Mouse (Mus musculus) B cell, adult 2 months (primary cell): ENCODE results near the gene Isg15.

Source experiments
- DNase-seq, 2 experiments: peaks; one replicate each; pipeline ENCODE4 v3.0.0; 2022

Gene Isg15

DNA sequence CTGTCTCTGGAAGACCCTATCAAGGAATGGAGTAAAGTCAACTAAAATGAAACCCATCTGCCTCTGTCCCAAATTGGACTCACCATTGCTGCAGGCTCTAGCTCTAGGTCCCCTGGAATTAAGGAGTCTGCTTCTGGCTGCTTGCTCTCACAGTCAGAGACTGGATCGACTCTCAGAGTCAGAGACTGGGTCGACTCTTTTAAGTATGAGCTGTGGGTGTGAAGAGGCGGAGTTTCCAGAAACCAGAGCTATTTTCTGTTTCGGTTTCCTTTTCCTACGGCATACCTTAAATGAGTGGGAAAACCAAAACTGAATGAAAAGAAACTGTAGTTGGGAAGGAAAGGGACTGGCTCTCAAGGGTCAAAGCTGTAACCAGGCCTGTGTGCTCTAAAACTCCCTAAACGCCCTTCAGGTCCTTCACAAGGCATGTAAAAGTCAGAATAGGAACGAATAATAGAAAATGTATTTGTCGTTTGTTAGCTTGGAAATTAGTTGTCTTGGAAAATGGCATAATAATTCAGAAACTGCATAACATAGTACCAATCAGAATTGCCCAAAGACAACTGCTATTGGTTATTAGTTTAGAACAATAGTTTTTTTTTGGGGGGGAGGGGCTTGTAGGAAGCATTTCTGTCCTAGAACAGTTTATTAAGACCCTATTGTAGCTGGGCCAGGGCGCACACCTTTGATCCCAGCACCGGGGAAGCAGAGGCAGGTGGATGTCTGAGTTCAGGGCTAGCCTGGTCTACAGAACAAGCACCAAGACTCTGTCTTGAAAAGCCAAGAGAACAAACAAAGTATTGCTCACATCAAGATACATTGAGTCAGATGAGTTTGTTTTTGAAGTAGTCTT, at the start of gene Isg15:
Isg15 (minus strand) TSS at position 196 of the 853 bp plus-strand sequence.
- peak in 1 of 2 experiments; percentile 19 for DNase-seq

DNA sequence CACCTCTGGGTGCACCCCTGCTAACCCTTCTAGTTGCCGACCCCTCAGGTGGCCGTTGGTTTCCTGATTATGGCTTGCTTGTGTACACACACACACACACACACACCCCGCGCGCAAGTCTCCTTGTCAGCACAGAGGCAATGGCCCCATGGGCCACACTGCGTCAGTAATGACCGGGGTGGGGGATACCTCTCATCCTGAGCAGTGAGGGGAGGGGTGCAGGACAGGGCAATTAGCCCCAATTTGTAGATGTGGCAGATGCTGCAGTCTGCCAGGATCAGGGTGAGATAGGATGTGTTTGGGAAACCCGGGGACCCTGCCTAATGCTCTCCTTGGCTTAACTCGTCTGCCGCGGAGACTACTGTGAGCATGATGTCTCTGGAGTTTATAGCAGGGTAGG, 48.9 kb upstream of the Isg15 start:
- no peak for DNase-seq

DNA sequence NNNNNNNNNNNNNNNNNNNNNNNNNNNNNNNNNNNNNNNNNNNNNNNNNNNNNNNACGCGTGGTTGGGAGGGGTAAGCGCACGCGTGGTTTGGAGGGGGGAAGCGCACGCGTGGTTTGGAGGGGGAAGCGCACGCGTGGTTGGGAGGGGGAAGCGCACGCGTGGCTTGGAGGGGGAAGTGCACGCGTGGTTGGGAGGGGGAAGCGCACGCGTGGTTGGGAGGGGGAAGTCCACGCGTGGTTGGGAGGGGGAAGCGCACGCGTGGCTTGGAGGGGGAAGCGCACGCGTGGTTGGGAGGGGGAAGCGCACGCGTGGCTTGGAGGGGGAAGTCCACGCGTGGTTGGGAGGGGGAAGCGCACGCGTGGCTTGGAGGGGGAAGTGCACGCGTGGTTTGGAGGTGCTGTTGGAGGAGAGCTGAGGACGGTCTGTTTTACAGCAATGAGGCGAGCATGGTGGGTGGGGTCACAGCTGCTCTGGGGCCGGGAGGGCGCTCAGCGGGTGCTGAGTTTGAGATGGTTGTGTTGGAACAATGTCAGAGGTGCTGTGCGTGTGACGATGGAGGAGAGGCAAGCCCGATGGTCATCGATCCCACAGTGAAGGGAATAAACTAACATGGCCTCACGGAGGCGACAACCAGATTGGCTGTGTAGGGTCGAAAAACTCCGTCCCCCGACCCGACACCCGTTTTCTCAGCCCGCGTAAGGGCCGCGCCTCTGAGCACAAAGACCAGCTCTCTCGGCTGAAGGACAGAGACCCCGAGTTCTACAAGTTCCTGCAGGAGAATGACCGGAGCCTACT, 36.2 kb upstream of the Isg15 start:
- DNase-seq, result peak; percentile 28 to 39

GRCm38 (mm10) chr4:156235808-156236533, 35.4 kb upstream of the Isg15 start, which contains the start of gene Noc2l:
Gene Noc2l, plus strand, starts transcription at chr4:156236010.
- peak; percentile 93 to 94 for DNase-seq

DNA sequence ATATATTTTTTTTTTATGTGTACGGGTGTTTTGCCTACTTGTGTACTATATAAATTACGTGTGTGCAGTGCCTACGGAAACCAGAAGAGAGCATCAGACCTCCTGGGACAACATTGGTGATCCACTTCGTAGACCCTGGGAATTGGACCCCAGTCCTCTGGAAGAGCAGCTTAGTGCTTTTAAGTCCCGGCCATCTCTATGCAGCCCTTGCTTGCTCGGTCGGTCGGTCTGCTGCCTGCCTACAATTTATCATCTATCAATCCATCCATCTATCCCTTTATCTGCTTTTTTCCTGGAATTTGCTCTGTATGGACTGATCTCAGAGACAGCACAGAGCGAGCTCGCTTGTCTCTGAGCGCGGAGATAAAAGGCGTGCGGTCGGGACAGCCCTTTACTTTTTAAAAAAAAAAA, 34.7 kb upstream of the Isg15 start:
- no peak for DNase-seq

DNA sequence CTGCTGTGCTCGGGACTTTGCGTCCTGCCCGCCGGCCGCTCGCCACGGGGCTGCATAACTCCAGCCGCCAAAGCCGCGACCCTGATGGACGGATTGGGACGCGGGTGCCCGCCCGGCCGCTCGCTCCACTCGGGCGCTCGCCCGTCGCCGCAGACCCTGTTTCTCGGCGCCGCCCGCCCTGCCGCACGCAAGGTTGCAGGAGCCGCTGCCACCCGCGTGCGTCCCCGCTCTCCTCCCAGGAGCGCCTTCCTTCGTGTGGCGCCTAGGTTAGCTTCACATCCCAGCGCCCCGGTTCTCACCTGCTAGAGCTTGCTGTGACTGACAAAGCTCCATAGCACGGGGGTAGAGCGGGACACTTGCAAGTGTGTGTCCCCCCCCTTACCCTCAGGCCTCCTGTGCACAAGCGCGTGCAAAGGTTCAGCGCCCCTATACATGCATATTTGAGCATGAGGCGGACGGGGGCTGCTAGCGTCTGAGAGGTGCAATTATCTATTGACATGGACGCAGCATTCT, 34.1 kb upstream of the Isg15 start, which contains the start of gene Plekhn1:
Plekhn1 (minus strand) TSS at position 157 of the 513 bp plus-strand sequence.
- peak; percentile 77 for DNase-seq

- DNase-seq, result peak in 1 of 2 experiments; percentile 7
These were observed 33.4 kb upstream of the Isg15 start for GRCm38 (mm10) chr4:156234021-156234501.

DNA sequence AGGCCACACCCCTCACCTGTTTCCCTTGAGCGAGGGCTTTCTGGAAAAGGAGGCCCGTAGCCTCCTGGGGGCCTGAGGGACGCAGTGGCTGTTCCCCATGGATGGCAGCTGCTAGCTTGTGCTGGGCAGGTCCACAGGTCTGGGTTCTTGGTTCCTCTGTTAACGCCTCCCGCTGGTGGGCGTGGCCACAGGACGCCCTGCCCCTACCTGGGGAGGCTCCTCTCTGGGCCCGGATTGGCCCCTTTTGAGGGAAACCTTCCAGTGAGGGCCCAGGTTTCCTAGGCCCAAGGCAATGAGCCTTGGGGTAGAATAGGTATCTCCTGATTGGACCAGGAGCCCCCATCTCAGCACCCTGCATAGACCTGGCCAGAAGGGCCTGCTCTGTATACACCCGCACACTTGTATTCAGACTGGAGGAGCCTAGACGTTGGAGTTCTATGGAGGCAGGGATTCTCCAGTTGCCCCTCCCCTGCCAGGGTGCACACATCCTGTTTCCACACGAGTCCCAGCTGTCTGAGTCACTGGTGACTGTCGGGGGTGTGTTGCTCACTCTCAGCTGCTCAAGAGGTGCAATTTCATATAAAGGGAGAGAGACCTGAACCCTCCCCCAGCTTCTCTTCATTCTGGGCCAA, 27.9 kb upstream of the Isg15 start:
- DNase-seq, result no peak

DNA sequence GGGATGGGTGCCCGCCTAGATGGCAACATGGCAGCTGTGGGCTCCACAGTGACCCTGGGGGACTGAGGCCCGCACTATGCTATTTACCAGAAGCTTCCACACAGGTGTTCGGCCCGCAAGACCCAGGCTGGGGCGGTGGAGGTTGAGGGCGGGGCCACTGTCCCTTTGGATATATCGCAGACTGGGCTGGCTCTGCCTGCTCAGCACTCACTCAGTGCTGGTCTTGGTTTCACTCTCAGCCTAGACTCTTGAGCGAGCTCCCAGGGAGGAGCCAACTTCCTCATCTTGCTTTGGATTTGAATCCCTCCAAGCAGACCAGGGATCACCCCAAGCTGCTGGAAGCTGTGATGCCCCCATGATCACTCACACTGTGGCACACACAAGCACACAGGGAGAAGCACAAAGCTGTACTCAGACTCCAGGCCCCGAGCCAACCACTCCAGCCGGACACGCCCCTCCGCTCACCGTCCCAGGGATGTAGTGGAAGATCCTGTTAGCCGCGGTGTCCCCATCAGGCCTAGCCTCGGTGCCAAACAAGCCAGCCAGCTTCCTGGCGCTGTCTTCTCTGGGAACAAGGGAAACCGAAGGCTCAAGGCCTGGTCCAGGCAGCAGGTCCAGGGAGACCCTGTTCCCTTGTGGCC, 27.3 kb upstream of the Isg15 start:
- no peak for DNase-seq

GRCm38 (mm10) chr4:156224276-156224675, 23.7 kb upstream of the Isg15 start:
- DNase-seq, result no peak

GRCm38 (mm10) chr4:156219936-156220335, 19.3 kb upstream of the Isg15 start:
- DNase-seq, result no peak

DNA sequence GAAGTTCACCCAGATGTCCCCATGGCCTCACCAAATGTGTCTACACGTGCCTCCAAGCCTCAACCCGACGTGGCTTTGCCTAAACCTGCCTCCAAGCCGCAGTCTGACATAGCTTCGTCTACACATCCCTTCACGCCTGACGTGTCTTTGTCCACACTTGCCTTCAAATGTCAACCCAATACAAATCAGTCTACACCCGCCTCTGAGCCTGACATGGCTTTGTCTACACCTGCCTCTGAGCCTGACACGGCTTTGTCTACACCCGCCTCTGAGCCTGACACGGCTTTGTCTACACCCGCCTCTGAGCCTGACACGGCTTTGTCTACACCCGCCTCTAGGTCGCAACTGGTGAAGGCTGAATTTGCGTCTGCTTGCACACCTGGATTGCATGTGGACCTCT, 17.2 kb upstream of the Isg15 start:
- DNase-seq, result no peak

DNA sequence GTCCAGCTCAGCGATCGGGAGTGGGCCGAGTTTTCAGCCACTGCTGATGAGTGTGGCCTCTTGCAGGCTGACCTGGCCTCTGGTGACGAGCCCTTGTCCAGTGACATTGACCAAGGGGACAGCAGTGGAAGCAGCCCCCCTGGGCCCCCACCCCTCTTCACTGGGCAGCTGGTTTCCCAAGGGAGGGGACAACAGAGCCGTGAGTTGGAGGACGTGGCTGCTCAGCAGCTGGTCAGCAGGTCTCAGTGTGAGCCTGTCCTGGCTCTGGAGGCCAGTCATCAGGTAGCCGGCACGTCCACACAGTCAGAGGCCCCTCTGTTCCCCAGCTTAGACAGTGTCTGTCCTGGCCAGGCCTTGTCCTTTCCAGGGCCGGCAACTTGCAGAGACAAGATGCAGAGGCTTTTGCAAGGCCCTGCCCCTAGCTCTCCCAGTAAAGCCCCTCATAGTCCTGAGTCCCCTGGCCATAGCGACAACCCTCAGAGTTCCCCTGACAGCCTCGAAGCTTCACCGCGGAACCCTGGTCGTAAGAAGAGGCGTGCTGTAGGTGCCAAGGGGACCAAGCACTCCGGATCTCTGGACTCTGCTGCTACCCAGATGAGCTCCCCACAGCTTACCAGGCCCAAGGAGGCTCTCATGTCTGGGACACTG, 16.5 kb upstream of the Isg15 start:
- DNase-seq, result no peak

GRCm38 (mm10) chr4:156216196-156216595, 15.6 kb upstream of the Isg15 start:
- no peak for DNase-seq

DNA sequence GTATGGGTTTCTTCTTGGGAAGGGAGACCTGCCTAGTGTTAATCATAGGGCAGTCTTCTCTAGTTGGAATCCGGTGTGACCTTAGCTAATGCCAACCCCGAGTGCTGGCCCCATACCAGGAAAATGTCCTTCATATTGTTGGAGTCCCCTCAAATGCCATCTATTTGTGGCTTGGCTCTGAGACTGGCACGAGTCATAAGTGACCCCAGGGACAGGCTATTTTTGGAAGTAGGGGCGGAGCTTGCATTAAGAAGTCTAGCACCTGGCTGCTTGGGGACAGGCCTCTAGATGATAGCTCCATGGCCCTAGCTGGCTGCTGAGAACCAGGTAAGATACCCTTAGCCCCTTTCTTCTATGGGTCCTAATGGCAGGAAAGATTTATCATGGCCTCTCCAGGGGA, 15.0 kb upstream of the Isg15 start, which contains the start of gene Perm1:
Perm1 (plus strand) TSS at position 220 of the 400 bp plus-strand sequence.
- no peak for DNase-seq

DNA sequence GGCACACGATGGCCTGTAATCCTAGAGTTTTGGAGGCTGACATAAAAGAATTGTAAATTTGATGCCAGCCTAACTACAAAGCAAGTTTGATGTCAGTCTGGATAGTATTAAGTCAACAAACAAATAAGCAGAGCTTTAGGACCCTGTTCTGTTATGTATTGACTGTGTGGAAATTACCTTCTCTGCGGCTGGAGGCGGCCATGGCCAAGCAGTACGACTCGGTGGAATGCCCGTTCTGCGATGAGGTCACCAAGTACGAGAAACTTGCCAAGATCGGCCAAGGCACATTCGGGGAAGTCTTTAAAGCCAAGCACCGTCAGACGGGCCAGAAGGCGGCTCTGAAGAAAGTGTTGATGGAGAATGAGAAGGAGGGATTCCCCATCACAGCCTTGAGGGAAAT, 12.5 kb upstream of the Isg15 start:
- DNase-seq, result no peak

DNA sequence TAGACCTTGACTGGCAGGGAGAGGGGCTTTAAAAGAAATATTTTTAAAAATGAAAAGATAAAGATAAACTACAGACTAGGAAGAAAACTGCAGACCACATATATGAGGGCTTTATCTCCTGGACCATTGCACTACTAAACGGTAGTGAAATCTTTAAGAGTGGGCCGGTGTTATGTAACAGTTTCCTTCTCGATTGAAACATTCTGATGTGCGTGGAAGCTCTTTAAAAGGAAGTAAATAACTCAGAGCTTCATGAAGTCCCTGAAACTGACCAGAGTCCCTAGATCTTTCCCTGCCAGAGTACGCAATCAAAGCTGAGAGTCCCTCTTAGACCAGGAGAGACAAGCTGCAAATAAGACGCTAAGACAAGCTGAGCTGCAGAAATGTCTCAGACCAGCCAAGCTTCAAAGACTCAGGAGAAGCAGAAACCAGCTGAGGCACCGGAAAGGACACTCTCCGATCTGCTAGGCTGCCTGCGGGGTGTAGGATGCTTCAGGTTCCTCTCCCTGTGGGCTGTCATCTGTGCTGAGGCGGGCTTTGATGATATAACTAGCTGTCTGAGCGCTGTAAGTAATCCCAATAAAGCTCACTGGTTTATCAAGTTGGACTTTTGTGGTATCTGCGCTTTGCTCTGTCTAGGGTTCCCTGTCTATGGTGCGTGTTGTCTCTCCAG, 9.5 kb upstream of the Isg15 start:
- DNase-seq, result no peak

DNA sequence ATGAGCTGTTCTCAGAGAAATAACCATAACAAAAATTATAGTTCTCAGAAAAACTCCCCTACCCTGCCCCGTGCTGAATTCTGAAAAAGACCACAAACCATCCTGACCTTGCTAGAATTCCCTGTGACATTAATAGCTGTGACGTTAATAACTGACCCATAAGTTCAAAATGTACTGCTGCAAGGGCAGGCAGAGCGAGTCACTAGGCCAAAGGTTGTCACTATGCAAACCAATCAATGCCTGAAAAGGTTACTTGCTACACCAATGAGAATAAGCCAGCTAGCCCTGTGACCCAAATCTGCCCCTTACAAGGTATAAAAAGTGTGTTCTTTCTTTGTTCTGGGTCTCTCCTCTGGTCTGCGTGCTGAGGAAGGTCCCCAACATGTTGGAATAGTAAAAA, 8.3 kb upstream of the Isg15 start:
- no peak for DNase-seq

- peak; percentile 13 to 31 for DNase-seq
These were observed 3.0 kb upstream of the Isg15 start for GRCm38 (mm10) chr4:156203413-156204131.

DNA sequence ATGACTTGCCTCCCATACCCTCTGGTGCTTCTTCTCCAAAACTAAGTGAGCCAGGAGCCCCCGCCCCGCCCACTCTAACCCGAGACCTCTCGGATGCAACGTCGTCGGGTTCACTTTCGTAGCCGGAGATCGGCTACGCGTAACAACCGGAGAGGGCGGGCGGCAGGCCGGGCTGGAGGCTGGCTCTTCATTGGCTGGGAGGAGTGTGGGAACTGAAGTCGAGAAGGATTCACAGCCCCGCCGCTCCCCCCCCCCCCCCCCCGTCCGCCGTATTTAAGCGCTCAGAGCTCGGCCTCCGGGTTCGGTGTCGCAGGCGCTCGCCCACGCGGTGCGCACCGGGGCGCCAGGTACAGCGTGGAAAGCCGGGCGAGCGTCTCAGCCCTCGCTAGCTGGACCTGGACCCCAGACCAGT, 2.4 kb upstream of the Isg15 start, which contains the start of gene AW011738:
AW011738 (plus strand) TSS at position 304 of the 412 bp plus-strand sequence.
- peak; percentile 52 to 59 for DNase-seq
